Mouse (Mus musculus): ENCODE measurements around the gene Fbxo24. TPM values are rescaled to one million over a fixed set of nuclear protein-coding genes. Genes with fewer than 3 reads are reported as not detected.
A peak's percentile ranks its signal among the peaks of the same experiment; 100 is the strongest.
"Not testable (repeated sequence)": the region's sequence is repeated elsewhere in the genome, so short reads cannot be mapped to it uniquely, and the experiment has no call there.

The Fbxo24 gene
- polyA plus RNA-seq, 1 experiment from 2014 or later, result 0.16 TPM

- Histone ChIP-seq H3K4me3 (replicated peaks) (no peak overlapping the region), H3K9me3 (replicated peaks) (no peaks in the 10 kb centered on the region), H3K27ac (no peak overlapping the region), H3K4me1 (0 out of 2 replicates have a peak, but pooled peaks cover 13% of the 10 kb centered on the region), H3K36me3 (peaks cover 87% of the 10 kb centered on the region), H3K4me2 (no peak overlapping the region), H3K9ac (no peak overlapping the region), H3K27me3 (peaks cover 11% of the 10 kb centered on the region)
- WGBS, result 80% methylated on average over 7 of the region's 7 CpGs
- ATAC-seq (replicated peaks; ENCODE audit: low FRiP score), result no peak
These were observed 10.7 kb upstream of the Fbxo24 start for GRCm38 (mm10) chr5:137639472-137639871.

GRCm38 (mm10) chr5:137633397-137634084 is 4.7 kb upstream of the Fbxo24 start:
- no peaks in the 10 kb centered on the region for H3K27me3 ChIP-seq
- H3K27ac ChIP-seq, result 0 out of 2 replicates have a peak overlapping the region, but pooled peaks have one; percentile 32
- H3K9ac ChIP-seq, result no peak overlapping the region
- no peak overlapping the region for H3K4me3 ChIP-seq (replicated peaks)
- H3K4me1 ChIP-seq, result peaks cover 44% of the 10 kb centered on the region
- H3K36me3 ChIP-seq, result peaks cover 61% of the 10 kb centered on the region
- no peaks in the 10 kb centered on the region for H3K9me3 ChIP-seq (replicated peaks)
- WGBS, result 82% methylated on average over 12 of the region's 12 CpGs
- ATAC-seq (replicated peaks; ENCODE audit: low FRiP score), result no peak
- no peak overlapping the region for H3K4me2 ChIP-seq

- Histone ChIP-seq H3K4me2 (peak overlapping the region; percentile 76), H3K27ac (peak overlapping the region; percentile 99), H3K27me3 (no peaks in the 10 kb centered on the region), H3K4me3 (replicated peaks) (peak overlapping the region; percentile 82), H3K4me1 (peaks cover 56% of the 10 kb centered on the region), H3K36me3 (peaks cover 42% of the 10 kb centered on the region), H3K9me3 (replicated peaks) (no peaks in the 10 kb centered on the region), H3K9ac (peak overlapping the region; percentile 80; the same call in 1 of the 2 replicates)
- no peak for ATAC-seq (replicated peaks; ENCODE audit: low FRiP score)
- WGBS, result 56% methylated on average over 4 of the region's 4 CpGs
These were observed 2.8 kb upstream of the Fbxo24 start for GRCm38 (mm10) chr5:137631591-137631990.

- Histone ChIP-seq H3K4me1 (peaks cover 56% of the 10 kb centered on the region), H3K9ac (peak overlapping the region; percentile 80), H3K9me3 (replicated peaks) (no peaks in the 10 kb centered on the region), H3K4me3 (replicated peaks) (peak overlapping the region; percentile 82), H3K4me2 (peak overlapping the region; percentile 76), H3K36me3 (peaks cover 38% of the 10 kb centered on the region), H3K27me3 (no peaks in the 10 kb centered on the region), H3K27ac (peak overlapping the region; percentile 99)
- no peak for ATAC-seq (replicated peaks; ENCODE audit: low FRiP score)
- WGBS, result 33% methylated on average over 9 of the region's 9 CpGs
These were observed 2.4 kb upstream of the Fbxo24 start for GRCm38 (mm10) chr5:137631171-137631570.

GRCm38 (mm10) chr5:137630602-137631001 is 1.8 kb upstream of the Fbxo24 start:
- 6% methylated on average over 3 of the region's 3 CpGs for WGBS
- Histone ChIP-seq H3K9me3 (replicated peaks) (no peaks in the 10 kb centered on the region), H3K9ac (peak overlapping the region; percentile 80), H3K27me3 (no peaks in the 10 kb centered on the region), H3K4me3 (replicated peaks) (peak overlapping the region; percentile 82), H3K4me1 (peaks cover 56% of the 10 kb centered on the region), H3K27ac (peak overlapping the region; percentile 99), H3K4me2 (peak overlapping the region; percentile 76), H3K36me3 (peaks cover 32% of the 10 kb centered on the region)
- ATAC-seq (replicated peaks; ENCODE audit: low FRiP score), result peak; percentile 7; the same call in 1 of the 2 replicates

- Histone ChIP-seq H3K9ac (peak overlapping the region; percentile 80), H3K36me3 (peaks cover 26% of the 10 kb centered on the region), H3K27me3 (no peaks in the 10 kb centered on the region), H3K4me3 (replicated peaks) (peak overlapping the region; percentile 82), H3K4me2 (peak overlapping the region; percentile 76), H3K9me3 (replicated peaks) (no peaks in the 10 kb centered on the region), H3K27ac (peak overlapping the region; percentile 99), H3K4me1 (peaks cover 58% of the 10 kb centered on the region)
- peak; percentile 19 for ATAC-seq (replicated peaks; ENCODE audit: low FRiP score)
- 7% methylated on average over 6 of the region's 6 CpGs for WGBS
These were observed 1.2 kb upstream of the Fbxo24 start for GRCm38 (mm10) chr5:137629906-137630545.

GRCm38 (mm10) chr5:137629306-137629721 is 512 bp upstream of the Fbxo24 start:
- peak; percentile 60 for ATAC-seq (replicated peaks; ENCODE audit: low FRiP score)
- no peaks in the 10 kb centered on the region for H3K27me3 ChIP-seq
- 0% methylated on average over 23 of the region's 23 CpGs for WGBS
- H3K9me3 ChIP-seq (replicated peaks), result no peaks in the 10 kb centered on the region
- H3K36me3 ChIP-seq, result peaks cover 20% of the 10 kb centered on the region
- H3K9ac ChIP-seq, result peak overlapping the region; percentile 80
- peak overlapping the region; percentile 82 for H3K4me3 ChIP-seq (replicated peaks)
- H3K27ac ChIP-seq, result peak overlapping the region; percentile 99
- peak overlapping the region; percentile 76 for H3K4me2 ChIP-seq
- peaks cover 62% of the 10 kb centered on the region for H3K4me1 ChIP-seq

GRCm38 (mm10) chr5:137627991-137628390 is 811 bp downstream of the Fbxo24 start:
- H3K4me1 ChIP-seq, result peaks cover 53% of the 10 kb centered on the region
- WGBS, result under 1% methylated on average over 9 of the region's 9 CpGs
- no peak for ATAC-seq (replicated peaks; ENCODE audit: low FRiP score)
- H3K9me3 ChIP-seq (replicated peaks), result no peaks in the 10 kb centered on the region
- peak overlapping the region; percentile 59 for H3K9ac ChIP-seq
- no peaks in the 10 kb centered on the region for H3K27me3 ChIP-seq
- H3K27ac ChIP-seq, result peak overlapping the region; percentile 94
- peak overlapping the region; percentile 79 for H3K4me2 ChIP-seq
- H3K36me3 ChIP-seq, result peaks cover 7% of the 10 kb centered on the region
- peak overlapping the region; percentile 82 for H3K4me3 ChIP-seq (replicated peaks)

GRCm38 (mm10) chr5:137623937-137624530 is 4.8 kb downstream of the Fbxo24 start:
- H3K4me1 ChIP-seq, result peaks cover 18% of the 10 kb centered on the region
- H3K9me3 ChIP-seq (replicated peaks), result no peaks in the 10 kb centered on the region
- H3K36me3 ChIP-seq, result no peaks in the 10 kb centered on the region
- H3K4me3 ChIP-seq (replicated peaks), result no peak overlapping the region
- WGBS, result 85% methylated on average over 11 of the region's 11 CpGs
- no peak overlapping the region for H3K4me2 ChIP-seq
- no peak for ATAC-seq (replicated peaks; ENCODE audit: low FRiP score)
- no peak overlapping the region for H3K9ac ChIP-seq
- H3K27ac ChIP-seq, result no peak overlapping the region
- no peaks in the 10 kb centered on the region for H3K27me3 ChIP-seq

- ATAC-seq (replicated peaks; ENCODE audit: low FRiP score), result no peak
- no peaks in the 10 kb centered on the region for H3K36me3 ChIP-seq
- no peaks in the 10 kb centered on the region for H3K9me3 ChIP-seq (replicated peaks)
- H3K4me3 ChIP-seq (replicated peaks), result no peak overlapping the region
- no peak overlapping the region for H3K9ac ChIP-seq
- no peak overlapping the region for H3K27ac ChIP-seq
- 89% methylated on average over 7 of the region's 7 CpGs for WGBS
- H3K4me1 ChIP-seq, result peaks cover 36% of the 10 kb centered on the region
- 0 out of 2 replicates have a peak, but pooled peaks cover 4% of the 10 kb centered on the region for H3K27me3 ChIP-seq
- no peak overlapping the region for H3K4me2 ChIP-seq
These were observed 13.5 kb downstream of the Fbxo24 start for GRCm38 (mm10) chr5:137615347-137615746.

GRCm38 (mm10) chr5:137614921-137615320 is 13.9 kb downstream of the Fbxo24 start:
- 94% methylated on average over 2 of the region's 2 CpGs for WGBS

GRCm38 (mm10) chr5:137613550-137613949 is 15.3 kb downstream of the Fbxo24 start, which contains the start of gene Pcolce:
Pcolce (minus strand) TSS chr5:137613784.
- peaks cover 53% of the 10 kb centered on the region for H3K4me1 ChIP-seq
- no peak within 1 kb of the TSS for H3K9ac ChIP-seq
- H3K4me2 ChIP-seq, result no peak within 1 kb of the TSS
- no peaks in the 10 kb centered on the region for H3K36me3 ChIP-seq
- peak within 1 kb of the TSS; percentile 56; the same call in 1 of the 2 replicates for H3K27ac ChIP-seq
- H3K4me3 ChIP-seq (replicated peaks), result no peak within 1 kb of the TSS
- 22% methylated on average over 11 of the region's 11 CpGs for WGBS
- no peak for ATAC-seq (replicated peaks; ENCODE audit: low FRiP score)
- H3K9me3 ChIP-seq (replicated peaks), result no peaks in the 10 kb centered on the region
- 0 out of 2 replicates have a peak, but pooled peaks cover 4% of the 10 kb centered on the region for H3K27me3 ChIP-seq

More at GRCm38 (mm10) chr5:137614921-137615320, 13.9 kb downstream of the Fbxo24 start:
- not testable (repeated sequence) for H3K4me2 ChIP-seq; H3K27me3 ChIP-seq; H3K4me3 ChIP-seq (replicated peaks); H3K27ac ChIP-seq; H3K36me3 ChIP-seq; H3K9ac ChIP-seq; ATAC-seq (replicated peaks; ENCODE audit: low FRiP score); H3K9me3 ChIP-seq (replicated peaks)
- H3K4me1 ChIP-seq, result peaks cover 40% of the 10 kb centered on the region
